Mouse (Mus musculus): ENCODE data around the gene Gal3st2b.
"Not testable (repeated sequence)": the region's sequence is repeated elsewhere in the genome, so short reads cannot be mapped to it uniquely, and the experiment has no call there.

The Gal3st2b gene

DNA sequence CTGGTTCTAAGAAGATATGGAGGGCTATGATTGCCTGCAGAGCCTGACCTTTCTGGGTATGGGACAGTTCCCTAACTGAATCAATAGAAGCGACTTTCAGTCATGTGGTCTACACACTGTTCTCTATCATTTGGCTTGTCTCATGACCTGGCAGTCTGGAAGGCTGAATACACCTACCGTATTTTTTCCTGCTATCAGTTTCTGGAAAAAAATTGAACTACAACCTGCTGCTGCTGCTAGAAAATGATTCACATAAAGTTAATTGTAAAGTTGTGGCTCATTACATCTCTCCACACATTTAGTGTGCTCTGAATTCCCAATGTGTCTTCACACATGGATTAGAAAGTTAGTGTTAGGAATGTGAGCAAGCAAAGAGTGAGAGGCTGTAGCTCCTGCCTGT, at the start of gene Gal3st2b:
Gene Gal3st2b (plus strand): TSS at position 301 of the 400 bp plus-strand sequence.
- not testable (repeated sequence) for DNase-seq (ENCODE audit: low spot score)

DNA sequence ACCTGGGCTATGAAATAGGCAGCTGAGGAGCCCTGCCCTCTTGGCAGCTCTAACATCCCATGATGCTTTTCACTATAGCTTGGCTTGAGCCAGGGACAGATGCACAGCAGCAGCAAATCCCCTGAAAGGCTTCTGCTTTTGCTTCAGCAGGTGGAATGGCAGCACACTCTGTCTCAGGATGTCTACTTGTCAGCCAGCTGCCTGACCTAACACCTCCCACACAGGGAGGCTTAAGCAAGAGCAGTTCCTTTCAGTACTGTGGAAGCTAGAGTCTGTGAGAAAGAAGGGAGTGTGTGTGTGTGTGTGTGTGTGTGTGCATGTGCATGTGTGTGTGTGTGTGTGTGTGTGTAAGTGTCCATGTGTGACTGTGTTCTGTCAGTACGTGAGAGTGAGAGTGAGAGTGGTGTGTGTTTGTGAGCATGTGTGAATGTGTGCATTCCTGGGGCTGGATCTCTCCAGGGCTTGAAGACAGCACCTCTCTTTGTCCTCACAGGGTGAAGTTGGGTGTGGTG, 46.5 kb upstream of the Gal3st2b start:
- DNase-seq (ENCODE audit: low spot score): not testable (repeated sequence)

DNA sequence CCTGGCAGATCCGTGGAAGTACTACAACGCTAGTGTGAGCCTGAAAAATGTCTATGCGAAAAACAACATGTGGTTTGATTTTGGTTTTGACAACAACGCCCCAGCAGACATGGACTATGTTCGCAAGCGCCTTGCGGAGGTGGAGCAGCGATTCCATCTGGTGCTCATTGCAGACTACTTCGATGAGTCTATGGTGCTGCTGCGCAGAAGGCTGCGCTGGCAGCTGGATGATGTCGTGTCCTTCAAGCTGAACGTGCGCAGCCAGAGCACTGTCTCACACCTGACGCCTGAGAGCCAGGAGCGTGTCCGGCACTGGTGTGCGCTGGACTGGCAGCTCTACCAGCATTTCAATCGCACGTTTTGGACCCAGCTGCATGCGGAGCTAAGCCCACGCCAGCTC, 43.7 kb upstream of the Gal3st2b start:
- not testable (repeated sequence) for DNase-seq (ENCODE audit: low spot score)

DNA sequence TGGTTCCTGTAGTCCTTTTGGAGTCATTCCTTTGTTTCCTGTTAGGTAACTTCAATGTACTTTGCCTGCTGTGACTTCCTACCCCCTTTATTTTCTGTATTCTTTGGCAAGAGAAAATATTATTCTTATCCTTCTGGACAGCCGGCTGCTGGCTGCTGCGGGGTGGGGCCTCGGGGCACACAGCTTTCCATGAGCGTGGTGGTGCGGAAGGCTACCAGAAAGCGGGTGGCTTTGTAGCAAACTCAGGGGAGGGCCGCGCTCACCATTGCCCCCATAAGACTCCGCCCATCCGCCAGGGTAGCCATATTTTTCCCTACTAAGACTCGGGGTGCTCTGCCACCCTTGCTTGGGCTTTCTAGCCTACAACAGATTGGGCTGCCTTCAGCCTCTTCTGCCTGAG, 36.3 kb upstream of the Gal3st2b start:
- DNase-seq (ENCODE audit: low spot score): not testable (repeated sequence)

DNA sequence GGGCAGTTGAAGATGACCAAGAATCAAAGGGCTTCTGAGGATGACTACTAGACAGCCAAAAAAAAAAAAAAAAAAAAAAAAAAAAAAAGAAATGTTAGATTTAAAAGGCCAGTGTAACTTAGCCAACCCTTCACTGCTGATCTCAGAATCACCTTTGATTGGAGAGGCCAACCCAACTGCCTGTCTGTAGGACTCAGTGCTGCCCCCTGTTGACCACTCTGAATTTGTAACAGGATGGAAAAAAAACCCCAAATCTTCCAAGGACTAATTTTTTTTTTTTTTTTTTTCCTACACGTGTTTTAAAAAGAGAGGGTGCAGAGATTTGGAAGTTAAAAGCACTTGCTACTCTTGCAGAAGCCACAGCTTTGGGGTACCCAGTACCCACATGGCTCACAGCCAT, 27.2 kb upstream of the Gal3st2b start:
- not testable (repeated sequence) for DNase-seq (ENCODE audit: low spot score)

DNA sequence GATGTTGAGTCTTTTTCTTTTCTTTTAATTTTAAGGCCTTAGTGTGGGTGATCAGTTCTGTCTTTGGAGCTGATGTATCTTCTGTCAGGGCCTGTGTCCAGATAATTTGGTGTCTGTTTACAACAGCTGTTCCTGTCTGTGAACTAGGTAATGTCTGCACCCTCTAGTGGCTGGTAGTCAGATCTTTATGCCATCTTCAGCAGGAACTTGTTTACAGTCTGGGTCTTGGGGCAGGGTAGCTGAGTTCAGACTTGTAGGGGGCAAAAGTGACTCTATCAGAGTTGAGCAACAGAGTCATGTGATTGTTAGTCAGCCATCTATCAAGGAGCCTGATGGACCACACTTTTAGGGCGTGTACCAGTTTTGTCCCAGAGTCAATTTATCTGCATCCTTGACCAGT, 20.7 kb upstream of the Gal3st2b start:
- not testable (repeated sequence) for DNase-seq (ENCODE audit: low spot score)

DNA sequence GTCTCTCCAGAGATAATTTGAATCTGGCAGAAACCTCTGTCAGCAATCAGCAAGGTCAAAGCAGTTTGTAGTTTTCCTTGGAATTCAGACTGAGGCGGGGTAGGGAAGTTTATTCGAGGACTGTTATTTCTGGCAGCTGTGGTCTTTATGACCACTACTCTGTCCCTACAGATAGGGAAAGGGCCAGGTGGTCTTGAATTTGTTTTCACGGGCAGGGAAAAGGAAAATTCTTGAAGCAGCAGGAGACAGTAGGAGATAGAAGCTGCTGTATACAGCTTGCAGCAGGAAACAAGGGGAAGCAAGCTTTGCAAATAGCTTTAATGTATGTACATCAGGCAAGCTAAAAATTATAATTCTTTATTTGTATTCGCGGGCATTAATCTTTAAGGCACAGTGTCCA, 16.8 kb upstream of the Gal3st2b start:
- DNase-seq (ENCODE audit: low spot score): not testable (repeated sequence)

DNA sequence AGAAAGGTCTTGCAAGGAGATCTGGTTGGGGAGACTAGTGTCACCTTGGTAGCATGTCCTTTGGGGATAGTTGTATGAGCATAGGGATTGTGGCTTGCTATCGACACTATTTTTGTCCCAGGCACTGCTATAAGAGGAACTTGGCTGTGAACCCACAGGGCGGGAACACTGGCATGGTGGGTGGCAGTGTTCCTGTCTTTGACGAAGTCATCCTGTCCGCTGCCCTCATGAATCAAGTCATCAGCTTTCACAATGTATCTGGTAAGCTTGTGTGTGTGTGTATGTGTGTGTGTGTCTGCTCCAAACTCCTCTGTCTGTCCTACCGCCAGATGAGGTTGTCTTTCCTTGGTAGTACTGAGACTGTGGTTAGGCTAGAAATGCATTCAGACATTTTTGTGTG, 11.4 kb upstream of the Gal3st2b start:
- DNase-seq (ENCODE audit: low spot score): not testable (repeated sequence)

DNA sequence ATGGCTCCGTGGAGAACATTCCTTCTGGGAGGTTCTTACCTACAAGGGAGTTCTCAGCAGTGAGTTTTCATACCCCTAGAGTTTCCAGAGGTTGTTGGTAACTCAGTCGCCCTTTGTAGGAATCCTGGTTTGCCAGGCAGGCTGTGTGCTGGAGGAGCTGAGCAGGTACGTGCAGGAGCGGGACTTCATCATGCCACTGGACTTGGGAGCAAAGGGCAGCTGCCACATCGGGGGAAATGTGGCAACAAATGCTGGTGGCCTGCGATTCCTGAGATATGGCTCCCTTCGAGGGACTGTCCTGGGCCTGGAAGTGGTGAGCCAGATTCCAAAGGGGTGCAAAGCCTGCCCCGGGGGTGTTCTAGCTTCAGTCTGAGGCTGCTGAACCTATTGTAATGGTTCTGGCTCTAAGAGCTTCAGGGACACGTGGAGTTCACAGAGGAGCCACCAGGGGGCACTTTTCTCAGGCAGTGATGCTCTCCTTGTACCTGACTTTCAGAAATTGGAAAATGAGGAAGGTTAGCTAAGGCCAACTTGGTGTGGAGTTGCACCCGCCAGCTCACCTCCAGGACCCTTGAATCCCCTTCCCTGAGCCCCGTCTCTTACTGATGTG, 9.0 kb upstream of the Gal3st2b start:
- DNase-seq (ENCODE audit: low spot score): not testable (repeated sequence)

DNA sequence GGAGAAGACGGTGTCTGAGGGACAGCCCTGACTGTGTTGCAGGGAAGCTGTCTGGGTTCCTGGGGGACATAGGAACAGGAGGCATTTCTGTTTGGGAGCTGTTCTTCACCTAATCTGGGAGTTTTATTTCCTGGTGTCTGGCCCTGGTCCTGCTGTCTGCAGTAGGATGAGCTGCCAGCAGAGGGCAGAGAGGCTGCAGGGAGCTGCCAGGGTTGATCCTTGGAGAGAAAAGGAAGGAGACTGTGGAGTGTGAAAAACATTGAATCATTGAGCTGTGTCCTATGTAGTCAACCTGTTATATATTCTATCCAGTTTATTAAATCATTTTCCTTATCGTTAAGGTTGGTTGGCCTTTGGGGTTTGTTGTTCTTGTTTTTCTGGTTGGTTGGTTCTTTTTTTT, 6.2 kb upstream of the Gal3st2b start:
- DNase-seq (ENCODE audit: low spot score): not testable (repeated sequence)

DNA sequence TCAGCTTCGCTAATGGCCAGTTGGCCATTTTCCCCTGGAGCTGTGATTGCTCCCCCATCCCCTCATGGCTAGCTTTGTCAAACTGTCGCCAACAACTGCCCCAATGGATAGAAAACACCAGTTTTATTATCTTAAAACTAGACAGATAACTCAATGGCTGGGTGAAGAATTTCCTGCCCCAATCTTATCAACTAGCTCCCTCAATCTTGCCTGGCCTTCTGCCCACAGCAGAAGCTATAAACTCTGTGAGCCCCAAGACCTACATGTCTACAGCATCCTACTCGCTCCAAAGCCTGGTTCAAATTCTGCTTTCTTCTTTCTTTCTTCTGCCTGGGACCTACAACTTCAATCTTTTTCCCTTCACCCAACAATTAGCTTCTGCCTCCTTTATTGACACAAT, 951 bp upstream of the Gal3st2b start:
- DNase-seq (ENCODE audit: low spot score): not testable (repeated sequence)

DNA sequence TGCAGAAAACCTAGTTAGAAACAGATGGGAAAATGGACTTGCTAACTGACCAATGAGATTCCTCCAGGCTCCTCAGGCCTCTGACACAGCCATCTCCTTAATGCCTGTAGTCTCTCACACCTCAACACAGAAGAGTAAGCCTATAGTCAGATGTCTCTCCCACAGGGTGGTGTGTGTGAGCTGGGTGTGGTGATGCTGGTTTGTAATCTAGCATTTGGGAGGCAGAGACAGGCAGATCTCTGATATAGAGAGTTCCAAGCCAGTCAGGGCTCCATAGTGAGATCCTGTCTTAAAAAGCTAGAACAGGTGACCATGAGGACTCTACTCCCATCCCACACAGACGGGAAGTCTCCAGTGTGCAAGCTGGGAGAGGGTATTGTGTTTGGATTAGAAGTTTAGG, 664 bp downstream of the Gal3st2b start:
- not testable (repeated sequence) for DNase-seq (ENCODE audit: low spot score)

DNA sequence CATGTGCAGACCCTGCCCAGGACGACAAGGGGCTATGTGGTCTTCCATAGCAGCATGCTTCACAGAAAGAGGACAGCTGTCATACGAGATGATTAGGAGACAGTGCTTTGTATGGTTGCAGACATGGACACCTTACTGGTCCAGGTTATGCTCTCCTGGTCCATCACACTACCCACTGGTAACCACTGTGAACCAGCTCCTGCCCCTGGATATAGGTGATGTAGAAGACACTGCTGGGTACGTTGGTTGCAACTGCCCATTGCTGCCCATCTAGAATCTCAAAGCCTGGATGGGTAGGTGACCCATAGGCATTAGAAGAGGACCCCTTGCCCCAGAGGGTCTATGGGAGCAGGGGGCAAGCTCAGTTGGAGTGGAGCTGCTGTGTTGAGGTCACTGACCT, 1.2 kb downstream of the Gal3st2b start:
- not testable (repeated sequence) for DNase-seq (ENCODE audit: low spot score)

DNA sequence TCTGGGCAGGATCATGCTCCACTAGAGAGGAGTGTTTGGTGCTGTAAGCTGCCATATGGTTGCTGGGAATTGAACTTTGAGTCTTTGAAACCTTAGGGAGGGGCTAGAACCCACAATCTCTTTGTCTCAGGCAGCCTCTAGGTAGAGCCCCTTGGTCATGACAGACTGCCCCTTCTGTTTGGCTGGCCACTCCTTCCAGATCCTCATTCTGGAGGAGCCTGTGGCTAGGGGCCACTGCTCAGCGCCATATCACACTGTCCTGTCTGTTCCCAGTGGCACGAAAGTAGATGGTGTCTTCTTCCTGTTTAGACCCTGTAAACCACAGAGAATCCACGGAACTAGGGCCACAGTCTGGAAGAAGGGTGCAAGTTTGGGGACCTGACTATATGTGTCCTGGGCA, 4.5 kb downstream of the Gal3st2b start:
- DNase-seq (ENCODE audit: low spot score): not testable (repeated sequence)

DNA sequence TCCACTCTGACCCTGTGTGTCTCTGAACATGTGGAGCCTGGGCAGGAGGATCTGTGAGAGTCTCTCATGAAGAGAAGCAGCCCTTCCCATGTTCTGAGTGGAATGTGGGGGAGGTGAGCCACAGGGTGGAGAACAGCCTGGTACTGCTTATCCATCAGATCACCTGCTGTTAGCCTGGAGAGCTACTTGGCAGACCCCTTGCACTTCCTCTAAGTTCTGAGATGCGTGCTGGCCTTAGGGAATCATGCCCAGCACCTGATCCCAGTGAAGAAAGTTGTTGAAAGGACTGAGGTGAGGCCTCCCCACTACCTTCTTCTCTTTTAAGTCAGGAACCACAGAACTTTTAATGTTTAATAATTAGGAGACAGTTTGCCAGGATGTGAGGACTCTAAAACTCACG, 5.0 kb downstream of the Gal3st2b start:
- DNase-seq (ENCODE audit: low spot score): not testable (repeated sequence)

DNA sequence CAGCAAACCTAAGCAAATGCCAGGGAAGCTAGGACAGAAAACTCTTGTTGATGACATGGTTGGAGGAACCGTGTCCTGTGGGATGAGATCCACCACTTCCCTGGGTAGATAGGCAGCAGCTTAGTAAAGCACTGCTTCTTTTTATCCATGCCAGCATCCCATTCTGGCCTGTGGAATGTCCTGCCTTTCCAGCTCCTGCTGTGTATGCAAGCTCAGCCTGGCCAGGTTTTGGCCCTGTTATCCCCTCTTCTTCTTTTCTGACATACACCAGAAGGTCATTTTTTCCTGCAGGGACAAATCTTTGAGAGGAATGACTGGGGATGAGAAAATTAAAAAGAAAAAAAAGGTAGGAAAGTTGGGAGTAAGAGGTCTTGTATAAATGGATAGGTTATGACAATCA, 17.3 kb downstream of the Gal3st2b start:
- not testable (repeated sequence) for DNase-seq (ENCODE audit: low spot score)

DNA sequence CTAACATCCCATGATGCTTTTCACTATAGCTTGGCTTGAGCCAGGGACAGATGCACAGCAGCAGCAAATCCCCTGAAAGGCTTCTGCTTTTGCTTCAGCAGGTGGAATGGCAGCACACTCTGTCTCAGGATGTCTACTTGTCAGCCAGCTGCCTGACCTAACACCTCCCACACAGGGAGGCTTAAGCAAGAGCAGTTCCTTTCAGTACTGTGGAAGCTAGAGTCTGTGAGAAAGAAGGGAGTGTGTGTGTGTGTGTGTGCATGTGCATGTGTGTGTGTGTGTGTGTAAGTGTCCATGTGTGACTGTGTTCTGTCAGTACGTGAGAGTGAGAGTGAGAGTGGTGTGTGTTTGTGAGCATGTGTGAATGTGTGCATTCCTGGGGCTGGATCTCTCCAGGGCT, 19.7 kb downstream of the Gal3st2b start:
- DNase-seq (ENCODE audit: low spot score): not testable (repeated sequence)

DNA sequence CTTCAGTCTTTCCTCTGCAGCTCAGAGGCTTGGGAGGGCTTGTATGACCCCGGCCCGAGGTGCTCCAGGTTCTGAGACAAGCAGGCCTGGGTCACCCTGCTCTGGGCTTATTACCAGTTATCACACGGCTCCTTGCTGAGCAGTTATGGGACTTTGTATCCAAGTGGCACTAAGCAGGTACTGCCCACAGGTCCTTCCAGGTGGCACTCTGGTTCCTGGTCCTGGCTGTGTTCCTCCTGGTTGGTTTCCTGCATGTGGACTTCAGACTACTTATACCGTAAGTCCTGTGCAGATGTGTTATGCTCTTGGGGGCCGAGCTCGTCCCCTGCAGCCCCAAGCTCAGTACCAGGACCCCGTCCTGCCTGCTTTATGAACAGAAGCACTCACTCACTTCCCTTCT, 20.3 kb downstream of the Gal3st2b start:
- not testable (repeated sequence) for DNase-seq (ENCODE audit: low spot score)

DNA sequence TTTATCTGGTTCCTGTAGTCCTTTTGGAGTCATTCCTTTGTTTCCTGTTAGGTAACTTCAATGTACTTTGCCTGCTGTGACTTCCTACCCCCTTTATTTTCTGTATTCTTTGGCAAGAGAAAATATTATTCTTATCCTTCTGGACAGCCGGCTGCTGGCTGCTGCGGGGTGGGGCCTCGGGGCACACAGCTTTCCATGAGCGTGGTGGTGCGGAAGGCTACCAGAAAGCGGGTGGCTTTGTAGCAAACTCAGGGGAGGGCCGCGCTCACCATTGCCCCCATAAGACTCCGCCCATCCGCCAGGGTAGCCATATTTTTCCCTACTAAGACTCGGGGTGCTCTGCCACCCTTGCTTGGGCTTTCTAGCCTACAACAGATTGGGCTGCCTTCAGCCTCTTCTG, 31.0 kb downstream of the Gal3st2b start:
- DNase-seq (ENCODE audit: low spot score): not testable (repeated sequence)

DNA sequence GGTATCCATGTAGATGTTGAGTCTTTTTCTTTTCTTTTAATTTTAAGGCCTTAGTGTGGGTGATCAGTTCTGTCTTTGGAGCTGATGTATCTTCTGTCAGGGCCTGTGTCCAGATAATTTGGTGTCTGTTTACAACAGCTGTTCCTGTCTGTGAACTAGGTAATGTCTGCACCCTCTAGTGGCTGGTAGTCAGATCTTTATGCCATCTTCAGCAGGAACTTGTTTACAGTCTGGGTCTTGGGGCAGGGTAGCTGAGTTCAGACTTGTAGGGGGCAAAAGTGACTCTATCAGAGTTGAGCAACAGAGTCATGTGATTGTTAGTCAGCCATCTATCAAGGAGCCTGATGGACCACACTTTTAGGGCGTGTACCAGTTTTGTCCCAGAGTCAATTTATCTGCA, 48.4 kb downstream of the Gal3st2b start:
- not testable (repeated sequence) for DNase-seq (ENCODE audit: low spot score)

DNA sequence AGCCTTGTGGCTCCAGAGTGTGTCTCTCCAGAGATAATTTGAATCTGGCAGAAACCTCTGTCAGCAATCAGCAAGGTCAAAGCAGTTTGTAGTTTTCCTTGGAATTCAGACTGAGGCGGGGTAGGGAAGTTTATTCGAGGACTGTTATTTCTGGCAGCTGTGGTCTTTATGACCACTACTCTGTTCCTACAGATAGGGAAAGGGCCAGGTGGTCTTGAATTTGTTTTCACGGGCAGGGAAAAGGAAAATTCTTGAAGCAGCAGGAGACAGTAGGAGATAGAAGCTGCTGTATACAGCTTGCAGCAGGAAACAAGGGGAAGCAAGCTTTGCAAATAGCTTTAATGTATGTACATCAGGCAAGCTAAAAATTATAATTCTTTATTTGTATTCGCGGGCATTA, 52.3 kb downstream of the Gal3st2b start:
- DNase-seq (ENCODE audit: low spot score): not testable (repeated sequence)

DNA sequence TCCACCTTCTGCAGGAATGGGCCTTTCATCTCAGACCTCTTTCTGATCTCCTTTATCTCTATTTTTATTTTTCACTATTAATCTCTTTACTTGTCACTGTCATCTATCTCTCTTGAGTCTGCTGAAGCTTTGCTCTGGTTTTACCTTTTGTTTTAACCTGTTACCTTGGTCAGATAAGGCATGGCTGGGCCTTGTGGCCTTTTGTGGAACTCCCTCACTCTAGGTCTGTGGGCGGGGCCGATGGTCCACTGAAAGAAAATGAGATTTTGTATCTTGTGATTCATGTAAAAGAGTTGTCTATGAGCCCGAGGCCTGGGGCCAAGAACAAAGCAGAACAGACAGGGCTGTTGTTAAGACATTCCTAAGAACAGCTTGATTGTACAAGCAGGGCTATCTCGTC, 52.7 kb downstream of the Gal3st2b start:
- DNase-seq (ENCODE audit: low spot score): not testable (repeated sequence)

DNA sequence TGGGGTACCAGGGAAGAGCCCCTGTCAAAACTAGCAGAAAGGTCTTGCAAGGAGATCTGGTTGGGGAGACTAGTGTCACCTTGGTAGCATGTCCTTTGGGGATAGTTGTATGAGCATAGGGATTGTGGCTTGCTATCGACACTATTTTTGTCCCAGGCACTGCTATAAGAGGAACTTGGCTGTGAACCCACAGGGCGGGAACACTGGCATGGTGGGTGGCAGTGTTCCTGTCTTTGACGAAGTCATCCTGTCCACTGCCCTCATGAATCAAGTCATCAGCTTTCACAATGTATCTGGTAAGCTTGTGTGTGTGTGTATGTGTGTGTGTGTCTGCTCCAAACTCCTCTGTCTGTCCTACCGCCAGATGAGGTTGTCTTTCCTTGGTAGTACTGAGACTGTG, 57.7 kb downstream of the Gal3st2b start:
- DNase-seq (ENCODE audit: low spot score): not testable (repeated sequence)

DNA sequence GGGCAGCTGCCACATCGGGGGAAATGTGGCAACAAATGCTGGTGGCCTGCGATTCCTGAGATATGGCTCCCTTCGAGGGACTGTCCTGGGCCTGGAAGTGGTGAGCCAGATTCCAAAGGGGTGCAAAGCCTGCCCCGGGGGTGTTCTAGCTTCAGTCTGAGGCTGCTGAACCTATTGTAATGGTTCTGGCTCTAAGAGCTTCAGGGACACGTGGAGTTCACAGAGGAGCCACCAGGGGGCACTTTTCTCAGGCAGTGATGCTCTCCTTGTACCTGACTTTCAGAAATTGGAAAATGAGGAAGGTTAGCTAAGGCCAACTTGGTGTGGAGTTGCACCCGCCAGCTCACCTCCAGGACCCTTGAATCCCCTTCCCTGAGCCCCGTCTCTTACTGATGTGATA, 60.2 kb downstream of the Gal3st2b start:
- DNase-seq (ENCODE audit: low spot score): not testable (repeated sequence)
